Mouse (Mus musculus) olfactory bulb, adult 2 months (tissue): ENCODE results near the gene Ahdc1.

Experiments
- CTCF ChIP-seq: fragments of 200-500 bp; IDR thresholded peaks from 2 replicates; pipeline ENCODE4 v1.5.1; 2012; ENCODE audit warnings: low read depth, mild to moderate bottlenecking, low read length, moderate library complexity; ENCODE audit not compliant: insufficient read depth
- POLR2A ChIP-seq: fragments of 200-500 bp; IDR thresholded peaks from 2 replicates; pipeline ENCODE4 v1.6.1; 2012; ENCODE audit warnings: mild to moderate bottlenecking, low read depth, low read length, moderate library complexity; ENCODE audit not compliant: insufficient read depth

- TF ChIP-seq POLR2A (no peak), CTCF (no peak)
These were observed 43.5 kb downstream of the Ahdc1 start for GRCm38 (mm10) chr4:133054530-133054929.
